Mouse (Mus musculus): Measurements from ENCODE around the gene Rab13. TPM values are rescaled to one million over a fixed set of nuclear protein-coding genes. Genes with fewer than 3 reads are reported as not detected.

Gene Rab13
- polyA plus RNA-seq, 1 experiment from 2014 or later, result 24.4 TPM

- no peak for DNase-seq (ENCODE audit: extremely low spot score, low spot score)
- H3K36me3 ChIP-seq (replicated peaks), result peaks cover 66% of the 10 kb centered on the region
- H3K4me1 ChIP-seq, result peaks cover 27% of the 10 kb centered on the region
- no peak overlapping the region for H3K27ac ChIP-seq
- H3K27me3 ChIP-seq (ENCODE audit: poor library complexity, severe bottlenecking), result no peaks in the 10 kb centered on the region
- WGBS, result 96% methylated on average over 11 of the region's 11 CpGs
- H3K4me3 ChIP-seq, result no peak overlapping the region
- no peaks in the 10 kb centered on the region for H3K9me3 ChIP-seq
Measured at GRCm38 (mm10) chr3:90268190-90268589, 54.7 kb downstream of the Rab13 start.

GRCm38 (mm10) chr3:90268971-90269370, 55.5 kb downstream of the Rab13 start:
- Histone ChIP-seq H3K27me3 (ENCODE audit: poor library complexity, severe bottlenecking) (no peaks in the 10 kb centered on the region), H3K9me3 (no peaks in the 10 kb centered on the region), H3K4me3 (no peak overlapping the region), H3K36me3 (replicated peaks) (peaks cover 68% of the 10 kb centered on the region), H3K4me1 (peaks cover 27% of the 10 kb centered on the region), H3K27ac (no peak overlapping the region)
- WGBS, result 90% methylated on average over 16 of the region's 16 CpGs
- no peak for DNase-seq (ENCODE audit: extremely low spot score, low spot score)

- no peak overlapping the region for H3K4me3 ChIP-seq
- peaks cover 15% of the 10 kb centered on the region for H3K4me1 ChIP-seq
- H3K27ac ChIP-seq, result no peak overlapping the region
- no peak for DNase-seq (ENCODE audit: extremely low spot score, low spot score)
- H3K36me3 ChIP-seq (replicated peaks), result peaks cover 80% of the 10 kb centered on the region
- no peaks in the 10 kb centered on the region for H3K27me3 ChIP-seq (ENCODE audit: poor library complexity, severe bottlenecking)
- H3K9me3 ChIP-seq, result no peaks in the 10 kb centered on the region
- WGBS, result 95% methylated on average over 8 of the region's 8 CpGs
Measured at GRCm38 (mm10) chr3:90270784-90271183, 57.3 kb downstream of the Rab13 start.

- H3K9me3 ChIP-seq, result no peaks in the 10 kb centered on the region
- H3K27ac ChIP-seq, result no peak overlapping the region
- H3K27me3 ChIP-seq (ENCODE audit: poor library complexity, severe bottlenecking), result no peaks in the 10 kb centered on the region
- 82% methylated on average over 9 of the region's 9 CpGs for whole genome bisulfite sequencing
- peaks cover 94% of the 10 kb centered on the region for H3K36me3 ChIP-seq (replicated peaks)
- no peak overlapping the region for H3K4me3 ChIP-seq
- H3K4me1 ChIP-seq, result peaks cover 7% of the 10 kb centered on the region
- no peak for DNase-seq (ENCODE audit: extremely low spot score, low spot score)
Measured at GRCm38 (mm10) chr3:90272170-90272569, 58.7 kb downstream of the Rab13 start.

- no peak overlapping the region for H3K27ac ChIP-seq
- peaks cover 94% of the 10 kb centered on the region for H3K36me3 ChIP-seq (replicated peaks)
- DNase-seq (ENCODE audit: extremely low spot score, low spot score), result no peak
- H3K27me3 ChIP-seq (ENCODE audit: poor library complexity, severe bottlenecking), result no peaks in the 10 kb centered on the region
- H3K9me3 ChIP-seq, result no peaks in the 10 kb centered on the region
- 94% methylated on average over 22 of the region's 22 CpGs for WGBS
- H3K4me1 ChIP-seq, result peaks cover 5% of the 10 kb centered on the region; the same call in 1 of the 2 replicates
- no peak overlapping the region for H3K4me3 ChIP-seq
Measured at GRCm38 (mm10) chr3:90273855-90274254, 60.4 kb downstream of the Rab13 start.

- no peak overlapping the region for H3K27ac ChIP-seq
- 93% methylated on average over 11 of the region's 11 CpGs for whole genome bisulfite sequencing
- no peak overlapping the region for H3K4me3 ChIP-seq
- DNase-seq (ENCODE audit: extremely low spot score, low spot score), result no peak
- peaks cover 98% of the 10 kb centered on the region for H3K36me3 ChIP-seq (replicated peaks)
- peaks cover 5% of the 10 kb centered on the region; the same call in 1 of the 2 replicates for H3K4me1 ChIP-seq
- H3K27me3 ChIP-seq (ENCODE audit: poor library complexity, severe bottlenecking), result no peaks in the 10 kb centered on the region
- no peaks in the 10 kb centered on the region for H3K9me3 ChIP-seq
Measured at GRCm38 (mm10) chr3:90275286-90275685, 61.8 kb downstream of the Rab13 start.

Small RNA genes lying within 50 kb of the gene (microRNA-seq; reads per million reads assigned to microRNA genes)
- not detected for gene Mir7012

Other genes with a start within 250 kb of the Rab13 start
- gene Hax1, start 214.9 kb upstream of the Rab13 start, polyA plus RNA-seq (2016; fragmentation: Nextera tagmentation; extraction: Ambion mirVana), result 175 and 194 TPM in 2 replicates
- gene 4933434E20Rik, start 162.1 kb upstream of the Rab13 start, polyA plus RNA-seq (2016; fragmentation: Nextera tagmentation; extraction: Ambion mirVana), result 210 and 216 TPM in 2 replicates
- 220 and 222 TPM in 2 replicates for gene Ubap2l, start 161.1 kb upstream of the Rab13 start, polyA plus RNA-seq (2016; fragmentation: Nextera tagmentation; extraction: Ambion mirVana)
- gene Tpm3, start 141.0 kb upstream of the Rab13 start, polyA plus RNA-seq (2016; fragmentation: Nextera tagmentation; extraction: Ambion mirVana), result 579 and 590 TPM in 2 replicates
- gene Nup210l, start 109.6 kb upstream of the Rab13 start, polyA plus RNA-seq (2016; fragmentation: Nextera tagmentation; extraction: Ambion mirVana), result 0.61 and 0.64 TPM in 2 replicates
- gene Rps27, start within 50 bp of the Rab13 start, polyA plus RNA-seq (2016; fragmentation: Nextera tagmentation; extraction: Ambion mirVana), result 1,069 and 1,078 TPM in 2 replicates
- 89.4 and 96.6 TPM in 2 replicates for gene Jtb, start 17.9 kb downstream of the Rab13 start, polyA plus RNA-seq (2016; fragmentation: Nextera tagmentation; extraction: Ambion mirVana)
- gene Creb3l4, start 29.8 kb downstream of the Rab13 start, polyA plus RNA-seq (2016; fragmentation: Nextera tagmentation; extraction: Ambion mirVana), result 4.5 and 5.8 TPM in 2 replicates
- 69.6 and 75.4 TPM in 2 replicates for gene Slc39a1, start 34.5 kb downstream of the Rab13 start, polyA plus RNA-seq (2016; fragmentation: Nextera tagmentation; extraction: Ambion mirVana)
- gene Crtc2, start 40.5 kb downstream of the Rab13 start, polyA plus RNA-seq (2016; fragmentation: Nextera tagmentation; extraction: Ambion mirVana), result 21.3 and 26.4 TPM in 2 replicates
- gene Dennd4b, start 51.5 kb downstream of the Rab13 start, polyA plus RNA-seq (2016; fragmentation: Nextera tagmentation; extraction: Ambion mirVana), result 7.0 and 7.2 TPM in 2 replicates
- gene Gatad2b, start 79.5 kb downstream of the Rab13 start, polyA plus RNA-seq (2016; fragmentation: Nextera tagmentation; extraction: Ambion mirVana), result 12.4 and 14.4 TPM in 2 replicates
- gene Slc27a3, start 176.2 kb downstream of the Rab13 start, polyA plus RNA-seq (2016; fragmentation: Nextera tagmentation; extraction: Ambion mirVana), result 18.8 and 20.9 TPM in 2 replicates
- gene Ints3, start 219.9 kb downstream of the Rab13 start, polyA plus RNA-seq (2016; fragmentation: Nextera tagmentation; extraction: Ambion mirVana), result 40.9 and 41.9 TPM in 2 replicates

Data from forebrain, embryonic 10.5 days (tissue).